23 mouse cellular contexts compared by ENCODE assay signal in the genomic region with DNA sequence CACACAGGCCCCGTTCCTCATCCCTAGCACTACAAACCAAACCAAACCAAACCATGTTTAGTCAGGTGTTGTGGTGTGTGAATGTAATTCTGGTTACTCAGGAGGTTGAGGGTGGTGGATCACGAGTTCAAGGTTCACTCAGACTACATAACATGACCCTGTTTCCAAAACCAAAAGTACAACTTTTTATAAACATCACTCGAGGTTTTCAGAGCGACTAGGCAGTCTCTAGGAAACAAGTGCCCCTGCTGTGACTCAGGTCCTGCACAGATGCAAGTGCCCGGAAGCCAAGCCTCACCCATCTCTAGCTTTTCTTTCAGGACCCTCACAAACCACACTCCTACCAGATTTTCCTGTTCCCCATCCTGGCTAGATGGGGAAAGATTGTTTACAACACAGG. TPM values are rescaled to one million over a fixed set of nuclear protein-coding genes. Genes with fewer than 3 reads are reported as not detected.
"Had no signal": no experiment of that assay in that cellular context is flagged by ENCODE, and none has a peak within 500 bp of the region (broad histone marks: within the 10 kb centered on the region; RNA-seq: fewer than 3 reads in every experiment).

No protein-coding gene starts in this region.

- H3K27ac ChIP-seq: liver, embryonic 12.5 days; liver, embryonic 15.5 days; lung, embryonic 15.5 days; midbrain, embryonic 12.5 days; midbrain, embryonic 15.5 days; neural tube, embryonic 12.5 days; neural tube, embryonic 15.5 days; stomach, embryonic 15.5 days had no signal

- ATAC-seq: liver, embryonic 12.5 days; midbrain, embryonic 15.5 days had no signal

- H3K36me3 ChIP-seq: liver, embryonic 12.5 days; liver, embryonic 15.5 days; lung, embryonic 15.5 days; midbrain, embryonic 12.5 days; midbrain, embryonic 15.5 days; neural tube, embryonic 12.5 days; neural tube, embryonic 15.5 days; stomach, embryonic 15.5 days had no signal

- H3K4me1 ChIP-seq: liver, embryonic 12.5 days; liver, embryonic 15.5 days; lung, embryonic 15.5 days; midbrain, embryonic 12.5 days; midbrain, embryonic 15.5 days; neural tube, embryonic 12.5 days; neural tube, embryonic 15.5 days; stomach, embryonic 15.5 days had no signal

- H3K4me3 ChIP-seq: liver, embryonic 12.5 days; liver, embryonic 15.5 days; lung, embryonic 15.5 days; midbrain, embryonic 12.5 days; midbrain, embryonic 15.5 days; neural tube, embryonic 12.5 days; neural tube, embryonic 15.5 days; stomach, embryonic 15.5 days had no signal

- DNase-seq: kidney, adult 18-20 months; kidney, adult 9 months; kidney, postnatal 14 days; kidney, postnatal 4 days; lung, adult 18-20 months; lung, postnatal 10 days; lung, postnatal 36 days; retina, postnatal 1 day; right cerebral cortex, postnatal 25 days; spleen, adult 18-20 months; thymus, postnatal 25 days had no signal

- H3K9ac ChIP-seq: liver, embryonic 12.5 days; liver, embryonic 15.5 days; lung, embryonic 15.5 days; midbrain, embryonic 12.5 days; midbrain, embryonic 15.5 days; neural tube, embryonic 12.5 days; neural tube, embryonic 15.5 days; stomach, embryonic 15.5 days had no signal

- H3K9me3 ChIP-seq: liver, embryonic 12.5 days; liver, embryonic 15.5 days; lung, embryonic 15.5 days; midbrain, embryonic 12.5 days; midbrain, embryonic 15.5 days; neural tube, embryonic 12.5 days; neural tube, embryonic 15.5 days; stomach, embryonic 15.5 days had no signal

- H3K4me2 ChIP-seq: liver, embryonic 12.5 days; liver, embryonic 15.5 days; lung, embryonic 15.5 days; midbrain, embryonic 12.5 days; midbrain, embryonic 15.5 days; neural tube, embryonic 12.5 days; neural tube, embryonic 15.5 days; stomach, embryonic 15.5 days had no signal

- H3K27me3 ChIP-seq: lung, embryonic 15.5 days had no signal

RNA-seq across cellular contexts. Expression of a gene that starts 29.6 kb away (rescaled TPM):
- total RNA-seq: layer of hippocampus, postnatal 14 days had no signal
- polyA plus RNA-seq: limb, embryonic 11.5 days; neural tube, embryonic 15.5 days had no signal

RNA-seq across cellular contexts. Expression of a gene that starts 29.8 kb away (rescaled TPM):
- total RNA-seq: layer of hippocampus, adult 18-20 months; layer of hippocampus, postnatal 14 days; left cerebral cortex, postnatal 36 days had no signal
- polyA plus RNA-seq: limb, embryonic 11.5 days; midbrain, embryonic 15.5 days; neural tube, embryonic 12.5 days; neural tube, embryonic 15.5 days; stomach, embryonic 15.5 days had no signal

RNA-seq across cellular contexts. Expression of a gene that starts 30.6 kb away (rescaled TPM):
- total RNA-seq: layer of hippocampus, adult 18-20 months; layer of hippocampus, postnatal 14 days; left cerebral cortex, postnatal 36 days had no signal
- polyA plus RNA-seq: limb, embryonic 11.5 days had no signal
